Mouse (Mus musculus): Measurements from ENCODE around the gene C1ra. TPM values are rescaled to one million over a fixed set of nuclear protein-coding genes. Genes with fewer than 3 reads are reported as not detected.
"Not testable (repeated sequence)": the region's sequence is repeated elsewhere in the genome, so short reads cannot be mapped to it uniquely, and the experiment has no call there.

C1ra gene
- total RNA-seq, 4 experiments from 2014 or later, result 11.2 to 14.1 (median 13.0) TPM

DNA sequence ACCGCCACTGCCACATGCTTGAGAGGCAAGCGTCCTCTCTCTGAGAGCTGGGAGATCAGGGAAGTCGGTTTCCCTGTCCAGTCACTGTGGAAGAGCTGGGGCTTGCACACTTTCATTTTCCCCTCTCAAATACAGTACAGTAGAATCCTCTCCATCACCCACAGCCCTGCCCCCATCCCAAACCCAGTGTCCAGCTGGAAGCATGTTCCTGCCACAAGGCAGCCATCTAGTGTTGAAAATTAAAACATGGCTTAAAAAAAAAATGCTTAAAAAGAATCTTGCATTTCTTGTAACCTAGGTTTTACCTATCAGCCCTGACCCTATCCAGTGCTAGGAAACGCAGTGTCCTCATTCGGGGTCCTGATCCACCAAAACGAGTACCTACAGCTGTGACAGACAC is 32.3 kb downstream of the C1ra start:
- peak; percentile 8 for DNase-seq (ENCODE audit: low spot score)

- no peak for DNase-seq (ENCODE audit: low spot score)
These were observed 33.2 kb downstream of the C1ra start for GRCm38 (mm10) chr6:124545425-124545824.

DNA sequence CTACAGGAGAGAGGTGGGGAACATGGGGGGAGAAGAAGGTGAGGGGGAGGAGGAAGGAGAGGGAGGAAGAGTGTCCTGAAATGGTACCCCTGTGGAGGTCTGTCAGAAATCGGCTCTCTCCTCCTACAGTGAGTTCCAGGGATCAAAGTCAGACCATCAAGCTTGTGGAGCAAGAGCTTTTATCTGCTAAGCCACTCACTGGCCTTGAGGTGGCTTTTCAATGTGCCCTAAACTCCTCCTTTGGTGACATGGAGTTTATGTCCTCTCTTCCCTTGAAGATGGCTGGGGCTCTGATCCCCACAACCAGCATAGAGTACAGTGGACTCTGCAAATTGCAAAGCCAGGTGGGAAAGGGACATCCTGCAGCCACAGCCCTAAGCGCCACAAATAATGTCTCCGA is 35.8 kb downstream of the C1ra start:
- not testable (repeated sequence) for DNase-seq (ENCODE audit: low spot score)

DNA sequence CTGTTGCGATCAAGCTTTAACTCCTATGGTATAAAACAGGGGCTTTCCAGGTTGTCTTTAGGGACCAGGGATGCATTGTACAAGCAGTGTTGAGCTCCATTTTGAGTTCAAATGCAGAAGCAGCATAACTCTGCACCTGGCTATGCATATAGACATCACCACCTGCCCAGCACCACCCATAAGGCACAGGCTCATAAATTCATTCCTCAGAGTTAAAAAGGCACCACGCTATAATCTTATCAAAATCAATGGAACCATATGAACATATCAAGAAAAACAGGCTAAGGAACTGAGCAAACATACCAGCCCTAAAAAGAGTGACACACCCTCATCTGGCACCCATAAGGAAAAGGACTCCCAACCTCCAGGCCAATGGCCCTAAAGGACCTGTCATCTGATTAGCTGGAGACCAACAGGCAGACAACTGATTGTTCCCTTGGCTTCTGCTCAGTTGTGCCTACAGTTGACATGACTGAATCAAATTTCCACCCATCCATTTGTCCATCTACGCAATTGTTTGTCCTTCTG is 36.9 kb downstream of the C1ra start:
- DNase-seq (ENCODE audit: low spot score), result no peak

- DNase-seq (ENCODE audit: low spot score), result no peak
These were observed 40.6 kb downstream of the C1ra start for GRCm38 (mm10) chr6:124552766-124553165.

GRCm38 (mm10) chr6:124555956-124556355 is 43.8 kb downstream of the C1ra start:
- not testable (repeated sequence) for DNase-seq (ENCODE audit: low spot score)

- not testable (repeated sequence) for DNase-seq (ENCODE audit: low spot score)
These were observed 49.0 kb downstream of the C1ra start for GRCm38 (mm10) chr6:124561156-124561555.

GRCm38 (mm10) chr6:124561611-124562010 is 49.4 kb downstream of the C1ra start:
- not testable (repeated sequence) for DNase-seq (ENCODE audit: low spot score)

DNA sequence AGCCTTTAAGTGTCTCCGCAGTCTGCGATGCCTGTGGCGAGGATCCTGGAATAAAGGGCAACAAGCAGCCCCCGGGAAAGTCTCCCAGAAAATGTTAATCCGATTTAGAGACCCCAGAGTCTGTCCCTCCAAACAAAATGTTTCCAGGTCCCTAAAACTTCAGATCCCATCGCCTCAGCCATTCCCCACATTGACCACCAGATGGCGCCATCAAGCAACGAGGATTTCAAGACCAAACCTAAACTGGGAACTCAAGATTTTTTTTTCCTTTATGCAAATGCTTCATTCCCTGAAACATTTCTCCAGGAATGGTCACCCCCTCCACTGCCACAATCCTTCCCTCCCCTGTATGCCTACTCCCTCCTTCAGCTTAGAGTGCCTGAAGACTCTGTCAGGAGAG is 57.8 kb downstream of the C1ra start, which contains the start of gene C1rb:
C1rb (plus strand) TSS at position 269 of the 400 bp plus-strand sequence.
- DNase-seq (ENCODE audit: low spot score), result peak; percentile 58

Other genes starting within 250 kb of the C1ra start
- 10 to 100 TPM in 3 of 4 experiments, 1 to 10 TPM in 1; 8.5 to 14.7 (median 11.9) TPM for gene Cd163, start 207.7 kb upstream of the C1ra start, total RNA-seq (2022)
- gene Pex5, start 97.3 kb upstream of the C1ra start, total RNA-seq (2022), result 10 to 100 TPM; 21.3 to 25.4 (median 23.6) TPM
- 1 to 10 TPM in 1 of 4 experiments, under 1 TPM in 3; 0.24 to 1.4 (median 0.56) TPM for gene Clstn3, start 47.6 kb upstream of the C1ra start, total RNA-seq (2022)
- gene C1rl, start 19.3 kb upstream of the C1ra start, total RNA-seq (2022), result 1 to 10 TPM; 1.1 to 2.1 (median 1.9) TPM
- gene C1s1, start 30.0 kb downstream of the C1ra start, total RNA-seq (2022), result 10 to 100 TPM; 21.5 to 26.8 (median 24.0) TPM
- 1 to 10 TPM; 1.3 to 3.0 (median 1.7) TPM for gene C1rb, start 57.9 kb downstream of the C1ra start, total RNA-seq (2022)
- under 1 TPM; 0.28 to 0.65 (median 0.48) TPM for gene C1s2, start 123.7 kb downstream of the C1ra start, total RNA-seq (2022)
- gene Lpcat3, start 150.6 kb downstream of the C1ra start, total RNA-seq (2022), result 10 to 100 TPM; 38.8 to 39.9 (median 39.1) TPM
- 10 to 100 TPM; 64.4 to 81.5 (median 73.0) TPM for gene Emg1, start 199.8 kb downstream of the C1ra start, total RNA-seq (2022)
- 100 to 1,000 TPM; 251 to 296 (median 279) TPM for gene Phb2, start 199.9 kb downstream of the C1ra start, total RNA-seq (2022)
- gene Ptpn6, start 226.3 kb downstream of the C1ra start, total RNA-seq (2022), result 1 to 10 TPM; 2.0 to 5.7 (median 3.1) TPM
- 100 to 1,000 TPM; 286 to 318 (median 310) TPM for gene Grcc10, start 229.0 kb downstream of the C1ra start, total RNA-seq (2022)
- under 1 TPM in 1 of 4 experiments, not detected in 3; 0.41 TPM for gene Gm45234, start 243.6 kb downstream of the C1ra start, total RNA-seq (2022)
- gene Atn1, start 244.1 kb downstream of the C1ra start, total RNA-seq (2022), result 10 to 100 TPM; 40.9 to 48.2 (median 45.2) TPM

Measured in heart, adult 8-10 months (tissue).